Mouse (Mus musculus) testis, adult 2 months (tissue): Measurements from ENCODE around the gene Plpp7.

Experiments used
- CTCF ChIP-seq: fragments of 200-500 bp; IDR thresholded peaks from 2 replicates; pipeline ENCODE4 v1.5.1; 2012; ENCODE audit warnings: low read depth, mild to moderate bottlenecking, inconsistent platforms, low read length, moderate library complexity; ENCODE audit not compliant: control insufficient read depth, insufficient read depth, insufficient replicate concordance
- POLR2A ChIP-seq: fragments of 200-500 bp; IDR thresholded peaks from 2 replicates; pipeline ENCODE4 v1.6.1; 2012; ENCODE audit warnings: low read depth, mild to moderate bottlenecking, inconsistent platforms, low read length, moderate library complexity; ENCODE audit not compliant: control insufficient read depth

DNA sequence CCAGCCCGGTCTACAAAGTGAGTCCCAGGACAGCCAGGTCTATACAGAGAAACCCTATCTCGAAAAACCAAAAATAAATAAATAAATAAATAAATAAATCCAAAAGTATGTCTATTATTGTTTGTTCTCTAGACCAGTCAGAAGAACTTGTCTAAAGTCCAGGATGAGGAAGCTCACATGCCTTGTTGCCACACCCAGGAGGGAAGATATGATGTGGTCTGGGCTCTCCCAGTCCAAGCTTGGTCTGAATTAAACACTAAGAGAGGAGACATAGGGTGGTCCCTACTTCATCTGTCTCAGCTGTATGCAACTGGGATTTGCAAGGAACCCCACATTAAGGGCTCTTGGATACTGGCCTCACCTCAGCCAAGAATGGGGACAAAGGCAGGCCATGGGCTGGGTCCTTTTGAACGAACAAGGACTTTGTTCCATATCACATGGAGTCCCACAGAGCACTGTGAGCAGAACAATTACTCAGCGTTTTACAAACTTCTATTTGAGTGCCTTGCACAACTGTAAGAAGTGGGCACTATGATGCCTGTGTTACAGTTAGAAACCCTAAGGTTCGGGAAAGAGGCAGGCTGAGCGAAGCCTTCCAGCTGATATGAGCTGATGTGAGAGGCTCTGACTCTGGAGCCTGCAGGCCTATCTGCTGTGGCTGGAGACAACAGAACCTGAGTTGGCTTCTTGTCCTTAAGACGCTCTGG is 1.2 kb upstream of the Plpp7 start:
- no peak for TF ChIP-seq POLR2A
- no peak for TF ChIP-seq CTCF
